Mouse (Mus musculus) stomach, embryonic 16.5 days (tissue): ENCODE results near the gene Lipo3. TPM values are rescaled to one million over a fixed set of nuclear protein-coding genes. Genes with fewer than 3 reads are reported as not detected.
"Not testable (repeated sequence)": the region's sequence is repeated elsewhere in the genome, so short reads cannot be mapped to it uniquely, and the experiment has no call there.

Source experiments
- ATAC-seq: fragments of 200-750 bp; cut with Nextera tagmentation; 2 replicates; pipeline ENCODE4 v1.8.0; 2017; ENCODE audit warnings: moderate number of reproducible peaks, moderate TSS enrichment; ENCODE audit not compliant: insufficient read depth, low FRiP score
- H3K27ac ChIP-seq: fragments of 300-500 bp; sonication (generic); 2 replicates; pipeline ENCODE4 v1.5.1; 2014; ENCODE audit warnings: low read length
- H3K27me3 ChIP-seq: fragments of 300-500 bp; sonication (generic); 2 replicates; pipeline ENCODE4 v1.6.1; 2014; ENCODE audit warnings: low read length, control low read depth, mixed read lengths; ENCODE audit not compliant: control insufficient read depth, insufficient read depth
- H3K36me3 ChIP-seq: fragments of 300-500 bp; sonication (generic); 2 replicates; pipeline ENCODE4 v1.6.1; 2014; ENCODE audit warnings: low read length; ENCODE audit not compliant: control insufficient read depth, insufficient read depth
- H3K4me1 ChIP-seq: fragments of 300-500 bp; sonication (generic); 2 replicates; pipeline ENCODE4 v1.6.1; 2014; ENCODE audit warnings: low read length, control low read depth, mixed read lengths; ENCODE audit not compliant: control insufficient read depth, insufficient read depth
- H3K4me2 ChIP-seq: fragments of 300-500 bp; sonication (generic); 2 replicates; pipeline ENCODE4 v1.6.1; 2014; ENCODE audit warnings: low read depth, low read length, mixed read lengths
- H3K4me3 ChIP-seq: fragments of 300-500 bp; sonication (generic); replicated peaks from 2 replicates; pipeline ENCODE4 v1.5.1; 2014; ENCODE audit warnings: mild to moderate bottlenecking, low read length
- H3K9ac ChIP-seq: fragments of 300-500 bp; sonication (generic); 2 replicates; pipeline ENCODE4 v1.6.1; 2014; ENCODE audit warnings: low read length
- H3K9me3 ChIP-seq: fragments of 300-500 bp; sonication (generic); replicated peaks from 2 replicates; pipeline ENCODE4 v1.6.1; 2016; ENCODE audit warnings: low read length, control low read depth; ENCODE audit not compliant: control insufficient read depth
- WGBS: fragments of 180-500 bp; shearing (Covaris S2); extraction: QIAGEN DNeasy Blood & Tissue Kit; methylation state at CpG from one replicate; pipeline ENCODE4 v1.1.7; 2014; 5-methylcytosine and 5-hydroxymethylcytosine counted together
- polyA plus RNA-seq: library from polyadenylated mRNA; unstranded; fragments of >200 nt; fragmentation: Nextera tagmentation; extraction: Ambion mirVana; gene quantifications from 2 replicates; pipeline ENCODE4 v1.2.1, GENCODE M21; 2015

Gene Lipo3
- 15.9 and 19.8 TPM in 2 replicates for polyA plus RNA-seq

DNA sequence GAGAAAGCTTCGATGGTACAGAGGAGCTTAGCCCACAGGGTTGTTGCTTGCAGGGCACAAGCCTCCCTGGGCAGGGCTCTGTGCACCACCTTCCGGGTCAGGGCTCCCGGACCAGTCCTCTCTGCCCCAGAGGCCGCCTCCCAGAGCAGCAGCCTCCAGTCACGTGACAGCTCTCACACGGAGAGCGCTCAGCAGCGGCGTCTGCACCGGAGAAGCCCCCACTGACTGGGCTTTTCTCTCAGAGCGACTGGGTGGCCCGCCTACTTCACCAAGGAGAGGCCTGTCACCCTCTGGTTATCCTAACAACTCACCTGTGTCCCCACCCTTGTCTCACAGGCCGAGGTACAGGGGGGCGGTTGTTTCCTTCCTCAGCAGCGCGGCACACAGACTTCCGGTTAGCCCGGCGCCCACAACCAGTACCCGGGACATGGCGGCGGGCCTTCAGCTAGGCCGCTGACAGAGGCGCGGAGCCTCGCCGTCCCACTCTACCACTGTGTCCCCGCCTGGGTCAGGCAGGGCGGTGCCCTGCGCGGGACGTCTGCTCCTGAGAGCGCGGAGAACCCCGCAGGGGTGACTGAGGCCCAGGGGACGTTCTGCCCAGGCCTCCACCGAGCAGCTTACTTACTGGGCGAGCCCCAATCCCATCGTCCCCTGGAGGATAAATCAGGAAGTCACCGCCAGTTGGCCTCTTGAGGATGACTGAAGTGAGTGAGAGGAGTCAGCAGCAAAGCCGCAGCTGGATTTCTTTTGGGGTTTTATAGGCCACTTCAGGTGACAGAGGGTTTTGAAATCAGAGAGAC lies at the start of gene Lipo3:
Gene Lipo3 (minus strand): TSS at position 665 of the 800 bp plus-strand sequence.
- Histone ChIP-seq H3K4me2 (peak within 1 kb of the TSS; percentile 32; the same call in 1 of the 2 replicates), H3K4me3 (0 out of 2 replicates have a peak within 1 kb of the TSS, but pooled peaks have one; percentile 10)
- not testable (repeated sequence) for H3K4me1 ChIP-seq, H3K27ac ChIP-seq, H3K9me3 ChIP-seq, H3K27me3 ChIP-seq, H3K36me3 ChIP-seq, H3K9ac ChIP-seq
- ATAC-seq = peak; percentile 83
- WGBS = 36% methylated on average over 12 of the region's 41 CpGs

DNA sequence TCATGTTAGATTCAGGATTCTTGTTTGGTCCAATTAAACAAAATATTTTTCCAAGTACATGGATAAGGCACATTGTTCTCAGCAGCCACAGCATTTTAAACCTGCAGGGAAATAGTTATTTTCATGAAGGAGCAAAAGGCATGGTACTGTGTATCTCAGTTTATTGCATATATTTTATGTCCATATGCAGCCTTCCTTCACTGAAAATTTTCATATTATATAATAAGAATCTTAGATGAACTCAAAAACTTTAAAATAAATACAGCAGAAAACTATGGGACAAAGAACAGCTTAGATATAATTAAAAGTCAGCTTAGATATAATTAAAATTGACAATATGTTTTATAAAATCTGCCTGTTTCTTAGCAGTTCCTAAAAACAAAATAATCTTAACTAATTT lies 25.6 kb upstream of the Lipo3 start, which contains the start of gene Lipo1:
Gene Lipo1 (minus strand): TSS at position 101 of the 400 bp plus-strand sequence.
- H3K9me3 ChIP-seq, H3K4me1 ChIP-seq, H3K36me3 ChIP-seq, H3K27ac ChIP-seq, H3K9ac ChIP-seq, ATAC-seq, H3K4me3 ChIP-seq, H3K4me2 ChIP-seq, H3K27me3 ChIP-seq: not testable (repeated sequence)

DNA sequence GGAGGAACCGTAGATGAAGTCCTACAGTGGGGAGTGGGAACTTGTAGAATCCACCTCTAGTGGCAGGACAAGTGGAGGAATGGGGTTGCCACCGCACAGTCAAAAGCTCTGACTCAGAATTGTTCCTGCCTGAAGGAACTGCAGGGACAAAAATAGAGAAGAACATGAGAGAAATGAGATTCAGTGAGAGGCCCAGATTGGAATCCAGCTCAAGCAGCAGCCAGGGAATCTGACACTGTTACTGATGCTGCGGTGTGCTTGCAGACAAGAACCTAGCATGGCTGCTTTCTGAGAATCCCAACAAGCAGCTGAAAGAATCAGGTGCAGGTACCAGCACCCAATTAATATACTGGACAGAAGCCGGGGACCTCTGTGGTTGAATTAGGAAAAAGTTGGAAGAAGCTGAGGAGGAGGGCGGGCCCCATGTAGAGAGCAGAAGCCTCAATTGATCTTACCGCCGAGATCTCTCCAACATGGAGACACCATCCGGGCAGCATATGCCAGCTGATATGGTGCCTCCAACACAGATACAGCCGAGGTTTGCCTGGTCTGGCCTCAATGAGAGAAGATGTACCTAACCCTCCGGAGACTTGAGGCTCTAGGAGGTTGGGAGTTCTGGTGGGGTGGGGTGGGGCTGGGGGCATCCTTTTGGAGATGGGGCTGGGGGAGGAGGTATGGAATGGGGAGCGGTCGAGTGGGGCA lies 25.0 kb upstream of the Lipo3 start:
- H3K27ac ChIP-seq = no peak overlapping the region
- H3K27me3 ChIP-seq = no peaks in the 10 kb centered on the region
- WGBS = 89% methylated on average over 12 of the region's 12 CpGs
- no peaks in the 10 kb centered on the region for H3K36me3 ChIP-seq
- H3K4me3 ChIP-seq = no peak overlapping the region
- no peaks in the 10 kb centered on the region for H3K9me3 ChIP-seq
- no peak overlapping the region for H3K4me2 ChIP-seq
- H3K9ac ChIP-seq = no peak overlapping the region
- no peaks in the 10 kb centered on the region for H3K4me1 ChIP-seq
- no peak for ATAC-seq

DNA sequence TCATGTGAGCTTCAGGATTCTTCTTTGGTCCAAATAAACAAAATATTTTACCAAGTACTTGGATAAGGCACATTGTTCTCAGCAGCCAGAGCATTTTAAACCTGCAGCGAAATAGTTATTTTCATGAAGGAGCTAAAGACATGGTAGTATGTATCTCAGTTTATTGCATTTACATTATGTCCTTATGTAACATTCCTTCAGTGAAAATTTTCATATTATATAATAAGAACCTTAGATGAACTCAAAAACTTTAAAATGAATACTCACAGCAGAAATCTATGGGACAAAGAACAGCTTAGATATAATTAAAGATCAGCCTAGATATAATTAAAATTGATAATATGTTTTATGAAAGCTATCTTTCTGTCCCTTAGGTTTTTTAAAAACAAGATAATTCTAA lies 10.5 kb downstream of the Lipo3 start, which contains the start of gene Lipo2:
Gene Lipo2 (minus strand): TSS at position 101 of the 400 bp plus-strand sequence.
- not testable (repeated sequence) for H3K4me2 ChIP-seq, H3K4me1 ChIP-seq, H3K9me3 ChIP-seq, ATAC-seq, H3K27ac ChIP-seq, H3K4me3 ChIP-seq, H3K36me3 ChIP-seq, H3K27me3 ChIP-seq, H3K9ac ChIP-seq
- WGBS = 91% methylated on average over 1 of the region's 1 CpGs

- H3K9ac ChIP-seq, H3K27ac ChIP-seq, ATAC-seq, H3K4me3 ChIP-seq, H3K9me3 ChIP-seq, H3K4me1 ChIP-seq, H3K36me3 ChIP-seq, H3K4me2 ChIP-seq, H3K27me3 ChIP-seq: not testable (repeated sequence)
Measured at GRCm38 (mm10) chr19:33625152-33625551, 136.6 kb downstream of the Lipo3 start, which contains the start of gene Gm8978. Gene Gm8978, minus strand, starts transcription at chr19:33625252.

DNA sequence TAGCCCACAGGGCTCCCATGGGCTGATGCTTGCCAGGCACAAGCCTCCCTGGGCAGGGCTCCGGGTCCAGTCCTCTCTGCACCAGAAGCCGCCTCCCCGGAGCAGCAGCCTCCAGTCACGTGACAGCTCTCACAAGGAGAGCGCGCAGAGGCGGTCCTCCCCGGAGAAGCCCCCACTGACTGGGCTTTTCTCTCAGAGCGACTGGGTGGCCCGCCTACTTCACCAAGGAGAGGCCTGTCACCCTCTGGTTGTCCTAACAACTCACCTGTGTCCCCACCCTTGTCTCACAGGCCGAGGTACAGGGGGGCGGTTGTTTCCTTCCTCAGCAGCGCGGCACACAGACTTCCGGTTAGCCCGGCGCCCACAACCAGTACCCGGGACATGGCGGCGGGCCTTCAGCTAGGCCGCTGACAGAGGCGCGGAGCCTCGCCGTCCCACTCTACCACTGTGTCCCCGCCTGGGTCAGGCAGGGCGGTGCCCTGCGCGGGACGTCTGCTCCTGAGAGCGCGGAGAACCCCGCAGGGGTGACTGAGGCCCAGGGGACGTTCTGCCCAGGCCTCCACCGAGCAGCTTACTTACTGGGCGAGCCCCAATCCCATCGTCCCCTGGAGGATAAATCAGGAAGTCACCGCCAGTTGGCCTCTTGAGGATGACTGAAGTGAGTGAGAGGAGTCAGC lies 172.0 kb downstream of the Lipo3 start:
- Histone ChIP-seq H3K9ac (peak overlapping the region; percentile 63), H3K4me2 (peak overlapping the region; percentile 57), H3K4me3 (peak overlapping the region; percentile 45)
- H3K9me3 ChIP-seq, H3K27me3 ChIP-seq, H3K4me1 ChIP-seq, H3K27ac ChIP-seq, H3K36me3 ChIP-seq: not testable (repeated sequence)
- 4% methylated on average over 10 of the region's 38 CpGs for WGBS
- peak; percentile 97 for ATAC-seq

DNA sequence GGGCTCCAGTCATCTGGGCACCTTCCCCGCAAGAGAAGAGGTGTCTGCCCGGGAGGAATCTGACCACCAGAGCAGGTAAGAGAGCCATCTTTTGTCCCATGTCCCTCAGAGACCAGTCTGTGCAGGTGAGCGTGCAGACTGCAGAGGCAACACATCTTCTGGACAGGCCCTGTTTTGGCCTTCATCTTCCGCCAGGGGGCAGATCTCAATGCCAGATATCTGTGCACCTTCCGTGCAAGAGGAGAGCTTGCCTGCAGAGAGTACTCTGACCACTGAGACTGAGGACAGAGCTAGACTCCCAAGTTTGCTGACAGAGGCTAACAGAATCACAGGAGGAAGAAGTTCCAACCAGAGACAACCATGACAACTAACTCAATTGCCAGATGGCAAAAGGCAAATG lies 193.2 kb downstream of the Lipo3 start:
- 79% methylated on average over 5 of the region's 5 CpGs for WGBS

GRCm38 (mm10) chr19:33517680-33518079 lies 244.1 kb downstream of the Lipo3 start, which contains the start of gene Lipo4:
Gene Lipo4, minus strand, starts transcription at chr19:33517780.
- no peak within 1 kb of the TSS for H3K9ac ChIP-seq
- no peaks in the 10 kb centered on the region for H3K36me3 ChIP-seq
- H3K27ac ChIP-seq = no peak within 1 kb of the TSS
- no peak within 1 kb of the TSS for H3K4me3 ChIP-seq
- ATAC-seq = no peak
- H3K4me2 ChIP-seq = no peak within 1 kb of the TSS
- H3K4me1 ChIP-seq = no peaks in the 10 kb centered on the region
- H3K27me3 ChIP-seq = no peaks in the 10 kb centered on the region
- no peaks in the 10 kb centered on the region for H3K9me3 ChIP-seq

More for the DNA sequence above, 193.2 kb downstream of the Lipo3 start:
- not testable (repeated sequence) for H3K27me3 ChIP-seq, H3K9ac ChIP-seq, ATAC-seq, H3K4me3 ChIP-seq, H3K36me3 ChIP-seq, H3K4me1 ChIP-seq, H3K4me2 ChIP-seq, H3K27ac ChIP-seq, H3K9me3 ChIP-seq
